Mouse (Mus musculus) embryo, embryonic 10.5 days (tissue): ENCODE data around the gene Nlrp6.
A peak's percentile ranks its signal among the peaks of the same experiment; 100 is the strongest.
"Not testable (repeated sequence)": the region's sequence is repeated elsewhere in the genome, so short reads cannot be mapped to it uniquely, and the experiment has no call there.

ENCODE experiments used
- DNase-seq: peaks from one replicate; pipeline ENCODE4 v3.0.0-alpha.2; 2015; ENCODE audit warnings: low spot score

The Nlrp6 gene

GRCm38 (mm10) chr7:140920418-140921029 is at the start of gene Nlrp6:
Gene Nlrp6, plus strand, starts transcription at chr7:140920902.
- DNase-seq, result no peak

DNA sequence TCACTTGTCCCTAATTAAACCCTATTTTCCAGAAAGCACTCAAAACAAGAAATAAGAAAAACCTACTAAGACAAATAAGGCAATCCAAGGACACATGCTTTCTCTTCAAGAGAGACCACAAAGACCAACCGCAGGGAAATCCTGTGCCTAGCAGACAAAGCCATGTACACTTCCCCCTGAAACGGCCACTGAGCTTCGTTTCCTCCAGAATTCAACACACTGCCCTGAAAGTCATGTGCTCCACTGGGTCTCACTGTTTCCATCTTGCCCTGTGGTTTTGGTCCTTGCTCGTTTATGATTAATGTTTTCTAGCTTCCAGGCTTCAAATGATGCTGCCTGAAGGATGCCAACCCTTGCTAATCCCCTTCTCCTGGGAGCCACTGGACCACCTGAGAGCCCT is 46.5 kb upstream of the Nlrp6 start:
- DNase-seq, result no peak

- DNase-seq, result no peak
These were observed 43.3 kb upstream of the Nlrp6 start for GRCm38 (mm10) chr7:140877364-140877763.

- no peak for DNase-seq
These were observed 41.3 kb upstream of the Nlrp6 start for GRCm38 (mm10) chr7:140879355-140879754.

DNA sequence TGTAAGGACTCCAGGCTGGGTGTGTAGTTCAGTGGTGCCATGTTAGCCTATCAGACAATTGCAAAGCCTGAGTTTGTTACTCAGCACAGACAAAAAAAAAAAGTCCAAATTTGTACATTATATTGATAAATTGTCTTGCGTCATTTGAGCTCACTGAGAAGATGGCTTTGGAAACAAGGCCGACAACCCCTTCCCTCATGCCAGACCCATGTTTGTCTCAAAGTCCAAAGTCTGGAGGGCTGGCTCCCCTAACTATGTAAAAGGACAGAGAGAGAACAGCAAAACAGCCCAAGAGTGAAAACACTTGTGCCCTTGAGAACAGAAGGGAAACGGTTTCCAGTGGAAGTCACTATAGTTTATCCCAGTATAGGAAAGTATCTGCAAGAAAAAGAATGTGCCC is 40.3 kb upstream of the Nlrp6 start:
- DNase-seq, result no peak

- DNase-seq, result no peak
These were observed 39.7 kb upstream of the Nlrp6 start for GRCm38 (mm10) chr7:140880865-140881515.

- peak; percentile 96 for DNase-seq
These were observed 38.8 kb upstream of the Nlrp6 start, which contains the start of the genes Psmd13 and Sirt3 for GRCm38 (mm10) chr7:140881696-140882468. Gene Psmd13, plus strand, starts transcription at chr7:140881968. Gene Sirt3, minus strand, starts transcription at chr7:140882309.

DNA sequence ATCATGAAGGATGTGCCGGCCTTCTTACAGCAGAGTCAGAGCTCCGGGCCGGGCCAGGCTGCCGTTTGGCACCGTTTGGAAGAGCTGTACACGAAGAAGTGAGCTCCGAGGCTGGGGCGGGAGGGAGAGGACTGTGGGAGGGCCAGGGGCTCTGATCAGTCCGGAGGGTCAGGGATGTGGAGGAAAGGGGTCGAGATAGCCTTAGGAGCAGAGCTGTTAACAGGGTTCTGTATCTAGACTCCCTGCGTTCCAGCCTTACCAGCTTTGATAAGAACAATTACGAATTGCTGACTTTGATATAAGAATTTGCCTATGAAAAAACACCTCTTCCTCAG is 38.3 kb upstream of the Nlrp6 start:
- DNase-seq, result no peak

DNA sequence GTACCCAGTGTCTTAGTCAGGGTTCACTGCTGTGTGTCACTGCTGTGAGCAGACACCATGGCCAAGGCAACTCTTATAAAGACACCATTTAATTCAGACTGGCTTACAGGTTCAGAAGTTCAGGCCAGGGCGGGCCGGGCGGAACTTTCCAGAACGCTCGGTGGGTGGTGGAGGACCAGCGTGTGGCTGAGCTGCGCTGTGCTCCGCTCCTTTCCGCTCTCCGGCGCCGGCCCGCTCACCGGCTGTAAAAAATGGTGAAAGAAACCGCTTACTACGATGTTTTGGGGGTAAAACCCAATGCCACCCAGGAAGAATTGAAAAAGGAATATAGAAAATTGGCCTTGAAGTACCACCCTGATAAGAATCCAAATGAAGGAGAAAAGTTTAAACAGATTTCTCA is 30.1 kb upstream of the Nlrp6 start:
- not testable (repeated sequence) for DNase-seq

DNA sequence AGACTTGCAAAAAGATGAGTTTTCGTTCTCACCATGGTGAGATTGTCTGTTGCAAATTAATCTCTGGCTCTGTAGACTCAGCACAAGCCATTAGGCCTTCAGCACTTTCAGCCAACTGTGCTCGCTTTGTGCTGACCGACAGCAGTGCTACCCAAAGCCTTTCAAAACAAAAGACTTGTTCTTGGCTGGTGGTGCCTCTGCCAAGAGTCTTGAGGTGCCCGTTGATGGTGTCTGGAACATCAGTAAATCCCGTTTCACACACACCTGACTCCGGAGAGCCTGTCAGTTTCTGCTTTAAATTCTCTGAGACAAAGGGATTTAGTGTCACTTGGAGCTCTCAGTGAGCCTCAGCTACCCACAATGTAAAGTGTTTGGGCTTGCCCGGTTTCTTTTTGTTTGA is 26.7 kb upstream of the Nlrp6 start:
- DNase-seq, result no peak

DNA sequence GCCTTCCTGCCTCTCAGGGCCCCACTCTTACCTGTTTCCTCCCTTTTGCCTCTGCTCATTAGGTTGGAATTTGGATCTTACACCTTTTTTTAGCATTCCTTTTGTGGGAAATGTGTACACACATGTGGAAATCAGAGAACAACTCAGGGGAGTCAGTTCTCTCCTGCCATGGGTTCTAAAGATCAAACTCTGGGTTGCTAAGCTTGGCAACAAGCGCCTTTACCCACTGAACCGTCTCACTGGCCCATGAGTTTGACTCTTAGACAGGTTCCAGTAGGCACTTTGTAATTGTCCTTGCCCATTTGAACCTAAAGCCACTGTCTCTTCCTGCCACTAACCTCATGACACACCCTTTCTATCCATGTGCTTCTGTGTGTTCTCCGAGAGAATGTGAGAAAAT is 26.1 kb upstream of the Nlrp6 start:
- DNase-seq, result no peak

DNA sequence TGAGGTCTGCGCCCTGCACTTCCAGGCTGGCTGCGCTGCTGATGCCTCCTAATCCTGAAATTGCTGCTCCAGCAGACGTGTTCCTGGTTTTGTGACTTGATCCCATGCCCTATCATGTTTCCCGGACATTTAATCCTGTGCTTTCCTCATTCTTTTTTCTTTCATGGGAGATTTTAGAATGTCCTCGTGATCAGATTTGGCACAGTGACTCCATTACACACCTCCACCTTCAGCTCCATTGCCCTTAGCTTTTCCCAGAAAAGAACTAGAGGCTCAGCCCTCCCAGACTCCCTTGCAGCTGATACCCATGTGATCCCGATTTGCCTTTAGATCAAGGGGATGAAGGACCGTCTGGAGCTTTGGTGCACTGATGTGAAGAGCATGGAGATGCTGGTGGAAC is 22.8 kb upstream of the Nlrp6 start:
- no peak for DNase-seq

DNA sequence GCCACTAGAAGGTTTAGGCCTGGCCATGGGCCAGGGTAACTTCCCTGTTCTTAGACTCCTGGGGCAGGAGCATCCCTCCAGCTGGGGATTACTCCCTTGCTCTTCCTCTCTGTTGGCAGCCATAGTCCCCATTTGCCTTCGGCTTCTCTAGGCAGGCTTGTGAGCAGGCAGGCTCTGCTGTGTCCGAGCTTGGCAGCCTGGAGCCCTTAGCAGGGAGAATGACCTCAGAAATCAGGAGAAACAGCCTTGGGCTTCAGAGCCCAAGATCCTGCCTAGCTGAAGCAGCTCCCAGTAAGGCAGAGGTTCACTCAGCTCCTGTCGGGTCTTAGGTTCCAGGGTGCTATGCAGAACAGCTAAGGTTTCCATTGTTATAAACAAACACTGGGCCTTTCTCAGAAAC is 21.6 kb upstream of the Nlrp6 start:
- no peak for DNase-seq

- no peak for DNase-seq
These were observed 20.5 kb upstream of the Nlrp6 start, which contains the start of gene Cox8b for GRCm38 (mm10) chr7:140900220-140900619. Gene Cox8b, minus strand, starts transcription at chr7:140900446.

GRCm38 (mm10) chr7:140902036-140902875 is 18.4 kb upstream of the Nlrp6 start:
- DNase-seq, result no peak

GRCm38 (mm10) chr7:140903212-140903611 is 17.5 kb upstream of the Nlrp6 start:
- DNase-seq, result peak; percentile 89

GRCm38 (mm10) chr7:140905642-140906081 is 15.0 kb upstream of the Nlrp6 start:
- no peak for DNase-seq

- no peak for DNase-seq
These were observed 13.6 kb upstream of the Nlrp6 start for GRCm38 (mm10) chr7:140907131-140907530.

DNA sequence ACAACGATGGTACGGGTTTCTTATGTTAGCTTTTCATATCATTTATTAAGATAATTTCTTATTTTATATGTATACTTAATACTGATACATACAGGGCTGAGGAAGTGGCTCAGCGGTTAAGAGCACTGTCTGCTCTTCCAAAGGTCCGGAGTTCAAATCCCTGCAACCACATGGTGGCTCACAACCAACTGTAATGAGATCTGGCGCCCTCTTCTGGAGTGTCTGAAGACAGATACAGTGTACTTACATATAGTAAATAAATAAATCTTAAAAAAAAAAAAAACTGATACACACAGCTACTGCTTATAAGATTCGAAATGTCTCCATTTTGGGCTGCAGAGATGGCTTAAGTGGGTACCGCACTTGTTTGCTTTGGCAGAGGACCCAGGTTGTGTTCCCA is 13.0 kb upstream of the Nlrp6 start:
- DNase-seq, result no peak

DNA sequence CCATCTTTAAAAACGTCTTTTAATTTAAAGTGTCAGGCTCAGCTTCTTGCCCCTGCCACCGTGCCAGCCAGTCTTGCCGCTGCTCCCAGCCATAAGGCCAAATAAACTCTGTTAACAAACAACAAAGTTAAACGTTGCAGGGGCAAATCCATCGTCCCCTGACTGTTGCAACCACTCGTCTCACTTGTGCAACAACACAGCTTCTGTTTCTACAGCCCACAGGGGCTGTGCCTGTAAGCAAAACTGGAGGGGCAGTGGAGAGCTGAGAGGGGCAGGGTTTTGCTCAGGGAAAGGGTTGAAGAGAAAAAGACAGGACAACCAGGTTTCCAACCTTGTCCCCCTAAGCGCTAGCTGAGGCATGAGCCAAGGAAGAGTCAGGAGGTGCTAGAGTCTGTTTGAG is 12.5 kb upstream of the Nlrp6 start:
- DNase-seq, result no peak

DNA sequence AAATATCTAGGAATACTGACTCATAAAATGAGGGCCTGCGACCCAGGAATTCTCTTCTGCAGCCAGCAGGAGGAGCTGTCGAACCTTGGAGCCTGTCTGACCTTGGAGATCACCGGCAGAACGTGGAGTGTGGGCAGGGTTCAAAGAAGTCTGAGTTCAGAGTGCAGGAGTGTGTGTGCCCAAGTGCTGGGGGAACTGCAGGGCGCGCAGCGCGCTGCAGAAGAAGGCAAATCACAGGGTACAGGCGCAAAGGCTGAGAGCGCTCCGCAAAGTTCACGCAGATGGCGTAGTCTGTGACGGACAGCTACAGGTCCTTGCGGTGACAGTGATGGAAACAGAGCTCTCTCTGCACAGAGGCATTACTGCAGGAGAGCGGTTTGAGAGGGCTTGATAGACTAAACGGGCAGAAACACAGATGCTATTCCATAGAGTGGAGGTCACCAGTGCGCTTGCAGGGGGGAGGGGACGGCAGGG is 12.0 kb upstream of the Nlrp6 start:
- peak; percentile 93 for DNase-seq

- DNase-seq, result no peak
These were observed 8.4 kb upstream of the Nlrp6 start for GRCm38 (mm10) chr7:140912293-140912692.
